Mouse (Mus musculus) 3134 (cell line): ENCODE measurements around the gene Rogdi.

Experiments
- DNase-seq: peaks from one replicate; pipeline ENCODE4 v3.0.0-alpha.2; 2011; ENCODE audit warnings: low spot score; ENCODE audit not compliant: insufficient read length; ENCODE audit errors: extremely low read depth

Rogdi gene

DNA sequence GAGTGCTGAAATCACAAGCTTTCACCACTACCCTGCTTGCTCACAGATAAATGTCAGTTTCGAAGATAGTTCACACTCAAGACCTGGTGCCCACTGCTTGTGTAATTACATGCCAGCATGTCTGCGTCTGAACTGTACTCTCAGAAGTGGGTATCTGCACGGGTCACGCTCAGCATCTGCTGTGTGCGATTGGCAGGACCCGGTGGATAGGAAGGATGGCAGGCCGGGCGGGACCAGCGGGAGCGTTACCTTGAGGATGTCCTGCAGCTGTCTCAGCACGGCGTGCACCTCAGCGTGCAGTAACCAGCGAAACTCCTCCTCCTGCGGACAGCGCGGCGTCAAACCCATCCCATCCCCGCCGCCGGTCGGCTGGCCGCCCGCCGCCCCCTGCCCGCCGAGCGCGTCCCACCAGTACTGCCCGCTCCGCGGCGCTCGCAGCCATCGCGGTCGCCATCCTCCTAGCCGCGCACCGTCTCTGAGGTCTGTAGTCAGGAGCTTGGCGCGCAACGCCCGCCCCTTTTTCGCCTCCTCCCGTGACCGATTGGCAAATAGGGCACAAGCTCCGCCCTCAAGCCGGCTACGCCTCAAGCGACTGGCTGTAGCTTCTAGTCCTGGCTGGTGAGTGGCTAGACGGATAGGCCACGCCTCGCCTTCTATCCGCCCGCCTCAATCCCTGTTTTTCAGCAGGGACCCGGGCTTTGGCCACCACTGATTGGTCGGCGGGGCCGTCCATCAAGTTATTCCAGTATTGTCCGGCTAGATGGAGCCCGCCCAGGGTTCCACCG lies at the start of gene Rogdi:
Gene Rogdi (minus strand): TSS at position 500 of the 785 bp plus-strand sequence.
- peak; percentile 99 for DNase-seq

DNA sequence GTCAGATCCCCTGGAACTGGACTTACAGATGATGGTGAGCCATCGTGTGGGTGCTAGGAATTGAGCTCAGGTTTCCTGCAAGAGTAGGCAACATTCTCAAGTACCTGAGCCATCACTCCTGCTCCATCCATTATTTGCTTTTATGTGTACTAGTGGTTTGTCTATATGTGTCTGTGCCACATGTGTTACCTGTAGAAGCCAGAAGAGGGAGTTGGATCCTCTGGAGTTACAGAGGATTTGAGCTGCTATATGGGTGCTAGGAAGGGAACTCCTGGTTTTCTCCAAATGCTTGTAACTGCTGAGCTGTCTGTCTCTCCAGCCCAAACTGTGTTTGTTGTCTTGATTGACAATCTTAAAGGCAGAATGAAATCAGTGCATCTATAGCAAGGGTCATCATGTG lies 44.8 kb upstream of the Rogdi start:
- peak; percentile 18 for DNase-seq

- DNase-seq: peak; percentile 62
Measured at GRCm38 (mm10) chr16:5050251-5051110, 37.1 kb upstream of the Rogdi start.

GRCm38 (mm10) chr16:5049774-5050234 lies 36.5 kb upstream of the Rogdi start, which contains the start of the genes Glyr1 and Ubn1:
Gene Glyr1, minus strand, starts transcription at chr16:5049863.
Gene Ubn1, plus strand, starts transcription at chr16:5050057.
- peak; percentile 100 for DNase-seq

- DNase-seq: no peak
Measured at GRCm38 (mm10) chr16:5049182-5049773, 35.9 kb upstream of the Rogdi start.

DNA sequence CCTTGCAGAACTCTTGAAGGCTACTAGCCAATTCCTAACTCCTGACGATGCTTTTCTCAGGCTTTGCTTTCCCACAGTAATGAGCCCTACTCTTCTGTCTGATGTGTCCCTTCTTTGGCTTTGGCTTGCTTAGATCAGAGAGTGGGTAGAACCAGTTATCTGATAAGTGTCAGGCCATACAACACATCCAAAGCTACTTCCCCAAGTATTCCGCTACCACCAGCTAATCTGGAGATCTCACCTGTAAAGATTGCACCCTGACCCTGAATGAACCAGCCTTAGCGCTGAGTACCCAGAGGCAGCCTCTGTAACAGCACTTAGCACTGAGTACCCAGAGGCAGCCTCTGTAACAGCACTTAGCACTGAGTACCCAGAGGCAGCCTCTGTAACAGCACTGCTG lies 32.0 kb upstream of the Rogdi start:
- DNase-seq: no peak

DNA sequence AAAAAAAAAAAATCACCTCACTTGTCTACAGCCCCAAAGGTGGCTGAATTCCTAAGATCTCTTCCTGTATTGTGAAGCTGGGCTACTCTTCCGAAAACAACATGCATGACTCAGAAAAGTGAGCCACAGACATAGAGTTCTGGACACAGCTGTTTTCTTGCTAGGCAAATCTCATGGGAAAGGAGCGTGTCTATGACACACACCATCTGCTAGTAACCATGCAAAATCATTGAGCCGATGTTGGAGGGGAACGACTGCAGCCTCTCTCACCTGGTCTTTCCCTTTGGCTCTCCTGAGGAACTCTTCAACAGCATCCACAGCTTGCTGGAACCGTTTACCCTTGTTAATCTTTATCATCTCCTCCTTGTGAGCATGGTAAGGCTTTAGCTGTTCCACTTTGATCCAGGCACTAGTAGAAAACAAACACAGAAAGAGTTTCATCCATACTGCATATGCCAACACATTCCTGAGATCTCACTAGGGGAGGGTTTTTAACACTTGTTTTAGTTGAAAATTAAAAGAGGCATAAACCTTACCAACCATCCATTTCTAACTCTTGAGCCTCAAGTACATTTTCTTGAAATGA lies 23.4 kb upstream of the Rogdi start:
- DNase-seq: no peak

GRCm38 (mm10) chr16:5035591-5035990 lies 22.2 kb upstream of the Rogdi start:
- DNase-seq: no peak

DNA sequence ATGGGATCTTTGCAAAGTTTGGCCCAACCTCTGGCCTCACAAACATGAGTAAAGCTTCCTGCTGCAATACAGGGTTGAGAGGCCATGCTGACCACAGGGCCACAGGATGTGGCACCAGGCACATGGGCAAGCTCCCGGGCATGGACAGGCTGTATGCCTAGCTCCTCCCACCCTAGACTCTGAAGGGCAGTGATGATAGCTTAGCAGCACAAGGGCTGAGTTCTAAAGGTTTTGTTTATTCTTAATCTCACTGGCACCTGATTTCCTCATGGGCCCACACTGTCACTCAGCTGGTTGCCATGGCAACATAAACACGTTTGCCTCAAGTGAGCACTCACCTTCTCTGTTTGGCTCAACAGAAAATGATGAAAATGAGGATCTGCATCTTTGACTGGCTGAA lies 16.5 kb upstream of the Rogdi start:
- DNase-seq: peak; percentile 29

DNA sequence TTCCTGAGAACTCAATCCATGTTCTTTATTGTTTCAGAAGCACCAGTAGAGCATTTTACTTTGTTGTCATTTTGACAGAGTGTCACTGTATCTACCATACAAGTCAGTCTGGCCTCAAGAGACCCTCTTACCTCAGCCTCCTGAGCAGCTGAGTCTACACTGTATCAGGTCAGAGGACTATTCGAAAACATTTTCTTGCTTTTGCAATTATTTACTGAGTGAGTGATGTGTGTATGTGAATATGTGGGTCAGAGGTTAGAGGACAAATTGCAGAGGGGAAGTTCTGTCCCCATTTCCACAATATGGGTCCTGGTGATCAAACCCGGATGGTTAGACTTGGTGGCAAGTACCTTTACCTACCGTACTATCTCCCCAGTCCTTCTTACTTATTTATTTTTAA lies 10.7 kb upstream of the Rogdi start:
- DNase-seq: no peak

- DNase-seq: no peak
Measured at GRCm38 (mm10) chr16:5014578-5014977, 1.2 kb upstream of the Rogdi start.

DNA sequence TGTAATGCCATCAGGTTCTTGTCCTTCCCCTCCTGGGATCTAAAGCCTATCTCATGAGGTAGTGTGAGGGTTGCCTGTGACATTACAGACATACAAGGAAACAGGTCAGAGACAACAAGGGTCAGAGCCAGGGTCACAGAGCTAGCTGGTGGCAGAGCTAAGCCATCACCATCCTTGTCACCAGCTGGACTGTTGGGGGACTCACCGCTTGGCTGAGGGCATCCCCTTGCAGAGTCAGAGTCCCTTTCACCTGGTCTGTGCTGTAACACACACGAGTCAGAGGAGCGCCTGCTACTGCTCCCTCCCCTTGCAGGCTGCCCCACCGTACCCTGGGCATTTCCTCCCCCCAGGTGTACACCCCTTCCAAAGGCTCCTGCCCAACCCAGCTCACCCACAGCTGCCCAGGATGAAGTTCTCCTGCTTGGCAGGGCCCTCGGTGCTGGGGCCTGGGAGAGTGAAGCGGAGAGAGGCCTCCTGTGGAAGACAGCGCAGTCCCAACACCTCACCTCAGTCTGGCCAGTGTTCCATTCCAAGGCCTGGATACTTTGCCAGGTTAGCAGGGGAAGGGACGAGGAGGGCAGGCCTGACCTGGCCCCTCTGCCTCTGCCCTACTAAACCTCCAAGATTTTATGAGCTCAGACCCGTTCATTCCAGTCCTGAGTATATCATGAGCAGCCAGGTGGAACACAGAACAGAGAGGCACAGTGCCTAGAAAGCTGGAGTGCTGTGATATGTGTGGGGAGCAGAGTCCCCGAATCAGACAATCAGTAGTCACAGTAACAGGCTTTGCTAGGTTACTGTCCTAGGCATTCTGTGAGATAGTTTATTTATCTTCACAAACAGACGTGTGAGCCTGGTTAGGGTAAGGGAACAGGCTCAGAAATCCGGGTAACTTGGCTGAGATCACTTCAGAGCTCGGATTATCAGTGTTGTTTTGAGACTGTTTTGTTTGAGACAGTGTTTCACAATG lies 1.0 kb downstream of the Rogdi start:
- DNase-seq: no peak

GRCm38 (mm10) chr16:5011285-5011684 lies 2.1 kb downstream of the Rogdi start:
- no peak for DNase-seq

- no peak for DNase-seq
Measured at GRCm38 (mm10) chr16:5010371-5010935, 2.9 kb downstream of the Rogdi start.

GRCm38 (mm10) chr16:5008076-5008475 lies 5.3 kb downstream of the Rogdi start:
- no peak for DNase-seq

GRCm38 (mm10) chr16:5007492-5007891 lies 5.9 kb downstream of the Rogdi start:
- no peak for DNase-seq

GRCm38 (mm10) chr16:5007067-5007466 lies 6.3 kb downstream of the Rogdi start, which contains the start of gene Smim22:
Gene Smim22, plus strand, starts transcription at chr16:5007288.
- no peak for DNase-seq

DNA sequence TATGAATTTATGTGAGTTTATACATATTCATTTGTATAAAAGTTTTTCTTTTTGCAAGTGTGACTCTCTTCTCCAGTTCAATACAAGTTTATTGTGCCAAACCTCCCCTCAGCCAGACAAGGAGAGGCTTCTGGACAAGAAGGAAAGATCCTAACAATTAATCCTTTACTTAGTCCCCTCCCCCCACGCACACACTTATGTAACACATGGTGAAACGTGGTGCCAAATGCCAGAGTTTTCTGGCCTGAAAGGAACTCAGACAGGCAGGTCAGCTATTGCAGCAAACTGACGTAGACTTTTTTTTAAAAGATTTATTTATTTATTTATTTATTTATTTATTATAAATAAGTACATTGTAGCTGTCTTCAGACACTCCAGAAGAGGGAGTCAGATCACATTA lies 12.7 kb downstream of the Rogdi start:
- no peak for DNase-seq

GRCm38 (mm10) chr16:4998984-4999383 lies 14.4 kb downstream of the Rogdi start:
- DNase-seq: no peak
